Mouse (Mus musculus): ENCODE data around the gene Tspan32.

Tspan32 gene

GRCm38 (mm10) chr7:143007599-143008369 is 2.9 kb downstream of the Tspan32 start:
- DNase-seq (ENCODE audit: low read depth, low spot score), result peak; percentile 96

GRCm38 (mm10) chr7:143008370-143008926 is 3.6 kb downstream of the Tspan32 start:
- DNase-seq (ENCODE audit: low read depth, low spot score), result peak; percentile 90

GRCm38 (mm10) chr7:143008996-143009665 is 4.3 kb downstream of the Tspan32 start:
- DNase-seq (ENCODE audit: low read depth, low spot score), result peak; percentile 36

- DNase-seq (ENCODE audit: low read depth, low spot score), result peak; percentile 53
Observed at GRCm38 (mm10) chr7:143009996-143010395, 5.2 kb downstream of the Tspan32 start.

- DNase-seq (ENCODE audit: low read depth, low spot score), result no peak
Observed at GRCm38 (mm10) chr7:143011226-143011625, 6.4 kb downstream of the Tspan32 start.

- no peak for DNase-seq (ENCODE audit: low read depth, low spot score)
Observed at GRCm38 (mm10) chr7:143012230-143012875, 7.5 kb downstream of the Tspan32 start.

GRCm38 (mm10) chr7:143013420-143014178 is 8.8 kb downstream of the Tspan32 start:
- no peak for DNase-seq (ENCODE audit: low read depth, low spot score)

GRCm38 (mm10) chr7:143014862-143015659 is 10.2 kb downstream of the Tspan32 start:
- no peak for DNase-seq (ENCODE audit: low read depth, low spot score)

- no peak for DNase-seq (ENCODE audit: low read depth, low spot score)
Observed at GRCm38 (mm10) chr7:143015755-143016423, 11.0 kb downstream of the Tspan32 start.

- no peak for DNase-seq (ENCODE audit: low read depth, low spot score)
Observed at GRCm38 (mm10) chr7:143016424-143017142, 11.7 kb downstream of the Tspan32 start.

- DNase-seq (ENCODE audit: low read depth, low spot score), result no peak
Observed at GRCm38 (mm10) chr7:143017181-143017580, 12.3 kb downstream of the Tspan32 start.

- no peak for DNase-seq (ENCODE audit: low read depth, low spot score)
Observed at GRCm38 (mm10) chr7:143020040-143020439, 15.2 kb downstream of the Tspan32 start.

- no peak for DNase-seq (ENCODE audit: low read depth, low spot score)
Observed at GRCm38 (mm10) chr7:143020764-143021163, 15.9 kb downstream of the Tspan32 start.

- DNase-seq (ENCODE audit: low read depth, low spot score), result peak; percentile 55
Observed at GRCm38 (mm10) chr7:143021356-143022164, 16.7 kb downstream of the Tspan32 start.

- no peak for DNase-seq (ENCODE audit: low read depth, low spot score)
Observed at GRCm38 (mm10) chr7:143023499-143023898, 18.7 kb downstream of the Tspan32 start.

- DNase-seq (ENCODE audit: low read depth, low spot score), result no peak
Observed at GRCm38 (mm10) chr7:143024293-143024692, 19.4 kb downstream of the Tspan32 start.

GRCm38 (mm10) chr7:143025496-143025895 is 20.6 kb downstream of the Tspan32 start:
- DNase-seq (ENCODE audit: low read depth, low spot score), result no peak

- DNase-seq (ENCODE audit: low read depth, low spot score), result no peak
Observed at GRCm38 (mm10) chr7:143027196-143027595, 22.4 kb downstream of the Tspan32 start.

GRCm38 (mm10) chr7:143031816-143032215 is 27.0 kb downstream of the Tspan32 start:
- no peak for DNase-seq (ENCODE audit: low read depth, low spot score)

Data from CD4-positive, CD25-positive, alpha-beta regulatory T cell, adult 2 months (primary cell).